Mouse (Mus musculus) spleen, adult 2 months (tissue): ENCODE measurements around the gene Panx3. TPM values are rescaled to one million over a fixed set of nuclear protein-coding genes. Genes with fewer than 3 reads are reported as not detected.

Experiments used
- DNase-seq, 2 experiments: peaks; one replicate each; pipeline versions ENCODE4 v3.0.0 to v3.0.0-alpha.2; 2012 to 2021; ENCODE audit warnings: low spot score in 2 of 2, low read depth in 1 of 2
- H3K27ac ChIP-seq: fragments of 200-500 bp; 2 replicates; pipeline ENCODE4 v1.5.1; 2012; ENCODE audit warnings: low read length, inconsistent platforms; ENCODE audit not compliant: insufficient read depth
- H3K27me3 ChIP-seq: fragments of 200-500 bp; 2 replicates; pipeline ENCODE4 v1.6.1; 2012; ENCODE audit warnings: mild to moderate bottlenecking, moderate library complexity, low read length, inconsistent platforms; ENCODE audit not compliant: control insufficient read depth, insufficient read depth
- H3K36me3 ChIP-seq: fragments of 200-500 bp; 2 replicates; pipeline ENCODE4 v1.6.1; 2012; ENCODE audit warnings: mild to moderate bottlenecking, low read length, inconsistent platforms; ENCODE audit not compliant: control insufficient read depth, insufficient read depth
- H3K4me1 ChIP-seq: fragments of 200-500 bp; 2 replicates; pipeline ENCODE4 v1.6.1; 2011; ENCODE audit warnings: inconsistent platforms; ENCODE audit not compliant: control insufficient read depth, insufficient read depth, insufficient read length
- H3K4me3 ChIP-seq: fragments of 200-500 bp; 2 replicates; pipeline ENCODE4 v1.5.1; 2011; ENCODE audit warnings: mild to moderate bottlenecking, inconsistent platforms; ENCODE audit not compliant: insufficient read depth, insufficient read length; ENCODE audit errors: extremely low read depth
- CTCF ChIP-seq: fragments of 200-500 bp; IDR thresholded peaks from 2 replicates; pipeline ENCODE4 v1.5.1; 2011; ENCODE audit warnings: mild to moderate bottlenecking, inconsistent platforms; ENCODE audit not compliant: insufficient read depth, insufficient read length, insufficient replicate concordance; ENCODE audit errors: extremely low read depth
- POLR2A ChIP-seq: fragments of 200-500 bp; IDR thresholded peaks from 2 replicates; pipeline ENCODE4 v1.6.1; 2011; ENCODE audit warnings: low read depth, low read length, inconsistent platforms
- WGBS: fragments of 180-500 bp; shearing (Covaris S2); methylation state at CpG from one replicate; pipeline ENCODE4 v1.1.7; 2018; 5-methylcytosine and 5-hydroxymethylcytosine counted together
- polyA plus RNA-seq: library from polyadenylated mRNA; depleted of rRNA; stranded (reverse); fragments of >200 nt; gene quantifications from 2 replicates; pipeline ENCODE4 v1.2.3, GENCODE M21; 2012; rRNA removed

Gene Panx3
- polyA plus RNA-seq, result not detected in 2 replicates

GRCm38 (mm10) chr9:37669115-37669514, at the start of gene Panx3:
Gene Panx3, minus strand, starts transcription at chr9:37669235.
- Histone ChIP-seq H3K4me1 (no peaks in the 10 kb centered on the region), H3K36me3 (no peaks in the 10 kb centered on the region), H3K27me3 (no peaks in the 10 kb centered on the region), H3K4me3 (no peak within 1 kb of the TSS), H3K27ac (no peak within 1 kb of the TSS)
- no peak for TF ChIP-seq POLR2A
- no peak for TF ChIP-seq CTCF
- no peak for DNase-seq
- WGBS, result 63% methylated on average over 6 of the region's 6 CpGs

GRCm38 (mm10) chr9:37716150-37716549, 47.1 kb upstream of the Panx3 start, which contains the start of gene Olfr160:
Gene Olfr160, minus strand, starts transcription at chr9:37716250.
- no peak for TF ChIP-seq CTCF
- Histone ChIP-seq H3K4me3 (no peak within 1 kb of the TSS), H3K27ac (no peak within 1 kb of the TSS), H3K4me1 (no peaks in the 10 kb centered on the region), H3K36me3 (no peaks in the 10 kb centered on the region), H3K27me3 (no peaks in the 10 kb centered on the region)
- 85% methylated on average over 1 of the region's 1 CpGs for WGBS
- no peak for DNase-seq

GRCm38 (mm10) chr9:37689970-37690686, 21.1 kb upstream of the Panx3 start:
- 66% methylated on average over 5 of the region's 5 CpGs for WGBS

GRCm38 (mm10) chr9:37687941-37688303, 18.9 kb upstream of the Panx3 start:
- H3K27ac ChIP-seq, result no peak overlapping the region
- H3K4me3 ChIP-seq, result no peak overlapping the region
- no peaks in the 10 kb centered on the region for H3K27me3 ChIP-seq
- no peaks in the 10 kb centered on the region for H3K4me1 ChIP-seq
- 42% methylated on average over 3 of the region's 3 CpGs for WGBS
- TF ChIP-seq POLR2A, result no peak
- TF ChIP-seq CTCF, result no peak
- no peaks in the 10 kb centered on the region for H3K36me3 ChIP-seq
- DNase-seq, result no peak

More at GRCm38 (mm10) chr9:37689970-37690686, 21.1 kb upstream of the Panx3 start:
- Histone ChIP-seq H3K36me3 (no peaks in the 10 kb centered on the region), H3K27ac (no peak overlapping the region), H3K27me3 (no peaks in the 10 kb centered on the region), H3K4me3 (no peak overlapping the region), H3K4me1 (no peaks in the 10 kb centered on the region)
- TF ChIP-seq CTCF (no peak), POLR2A (no peak)
- DNase-seq, result no peak

- no peaks in the 10 kb centered on the region for H3K36me3 ChIP-seq
- no peak for TF ChIP-seq POLR2A
- no peak for TF ChIP-seq CTCF
- H3K4me3 ChIP-seq, result no peak overlapping the region
- no peaks in the 10 kb centered on the region for H3K27me3 ChIP-seq
- H3K27ac ChIP-seq, result no peak overlapping the region
- WGBS, result 80% methylated on average over 3 of the region's 3 CpGs
- H3K4me1 ChIP-seq, result no peaks in the 10 kb centered on the region
- no peak for DNase-seq
Measured at GRCm38 (mm10) chr9:37687288-37687940, 18.4 kb upstream of the Panx3 start.

GRCm38 (mm10) chr9:37681123-37681522, 12.1 kb upstream of the Panx3 start:
- TF ChIP-seq POLR2A, result no peak
- TF ChIP-seq CTCF, result no peak
- Histone ChIP-seq H3K36me3 (no peaks in the 10 kb centered on the region), H3K4me3 (no peak overlapping the region), H3K27me3 (no peaks in the 10 kb centered on the region), H3K4me1 (no peaks in the 10 kb centered on the region), H3K27ac (no peak overlapping the region)
- DNase-seq, result no peak
- 93% methylated on average over 1 of the region's 1 CpGs for WGBS

GRCm38 (mm10) chr9:37675287-37675686, 6.3 kb upstream of the Panx3 start:
- H3K27me3 ChIP-seq, result no peaks in the 10 kb centered on the region
- no peak overlapping the region for H3K27ac ChIP-seq
- H3K4me3 ChIP-seq, result no peak overlapping the region
- no peak for DNase-seq
- TF ChIP-seq POLR2A (no peak), CTCF (no peak)
- WGBS, result 88% methylated on average over 4 of the region's 4 CpGs
- H3K36me3 ChIP-seq, result no peaks in the 10 kb centered on the region
- no peaks in the 10 kb centered on the region for H3K4me1 ChIP-seq
